Mouse (Mus musculus): ENCODE results near the gene Cdca5.

Cdca5 gene

GRCm38 (mm10) chr19:6084478-6085248 is at the start of gene Cdca5, which contains the start of gene Zfpl1:
Gene Cdca5, plus strand, starts transcription at chr19:6084983.
Gene Zfpl1, minus strand, starts transcription at chr19:6084956.
- peak; percentile 98 for DNase-seq

GRCm38 (mm10) chr19:6035966-6036585 is 48.7 kb upstream of the Cdca5 start:
- DNase-seq: no peak

GRCm38 (mm10) chr19:6037695-6038094 is 47.1 kb upstream of the Cdca5 start:
- DNase-seq: no peak

- no peak for DNase-seq
Measured at GRCm38 (mm10) chr19:6038326-6038725, 46.5 kb upstream of the Cdca5 start.

- no peak for DNase-seq
Measured at GRCm38 (mm10) chr19:6040002-6040401, 44.8 kb upstream of the Cdca5 start.

- DNase-seq: peak; percentile 29
Measured at GRCm38 (mm10) chr19:6042293-6042692, 42.5 kb upstream of the Cdca5 start.

GRCm38 (mm10) chr19:6044102-6044501 is 40.7 kb upstream of the Cdca5 start:
- DNase-seq: peak; percentile 43

- DNase-seq: peak; percentile 46
Measured at GRCm38 (mm10) chr19:6045366-6046293, 39.2 kb upstream of the Cdca5 start.

GRCm38 (mm10) chr19:6046294-6047153 is 38.3 kb upstream of the Cdca5 start, which contains the start of gene Syvn1:
Gene Syvn1, plus strand, starts transcription at chr19:6046576.
- DNase-seq: peak; percentile 95

- peak; percentile 61 for DNase-seq
Measured at GRCm38 (mm10) chr19:6047154-6047898, 37.5 kb upstream of the Cdca5 start.

GRCm38 (mm10) chr19:6047899-6048166 is 37.0 kb upstream of the Cdca5 start:
- peak; percentile 47 for DNase-seq

- peak; percentile 36 for DNase-seq
Measured at GRCm38 (mm10) chr19:6048681-6049410, 35.9 kb upstream of the Cdca5 start.

GRCm38 (mm10) chr19:6052516-6052915 is 32.3 kb upstream of the Cdca5 start:
- DNase-seq: peak; percentile 22

- DNase-seq: peak; percentile 19
Measured at GRCm38 (mm10) chr19:6054296-6054695, 30.5 kb upstream of the Cdca5 start.

- peak; percentile 57 for DNase-seq
Measured at GRCm38 (mm10) chr19:6056696-6057095, 28.1 kb upstream of the Cdca5 start.

GRCm38 (mm10) chr19:6057313-6058096 is 27.3 kb upstream of the Cdca5 start, which contains the start of the genes Mrpl49 and Fau:
Gene Mrpl49, minus strand, starts transcription at chr19:6057785.
Gene Fau, plus strand, starts transcription at chr19:6057844.
- peak; percentile 98 for DNase-seq

GRCm38 (mm10) chr19:6058513-6058912 is 26.3 kb upstream of the Cdca5 start:
- DNase-seq: no peak

GRCm38 (mm10) chr19:6058966-6059365 is 25.8 kb upstream of the Cdca5 start:
- DNase-seq: no peak

GRCm38 (mm10) chr19:6061021-6061533 is 23.7 kb upstream of the Cdca5 start, which contains the start of gene Znhit2:
Gene Znhit2, plus strand, starts transcription at chr19:6061192.
- peak; percentile 88 for DNase-seq
